Mouse (Mus musculus) lung, adult 2 months (tissue): ENCODE results near the gene Eml4.

ENCODE experiments used
- CTCF ChIP-seq: fragments of 200-500 bp; IDR thresholded peaks from 2 replicates; pipeline ENCODE4 v1.5.1; 2011; ENCODE audit warnings: mild to moderate bottlenecking, low read length, control low read depth; ENCODE audit not compliant: insufficient read depth
- POLR2A ChIP-seq: fragments of 200-500 bp; IDR thresholded peaks from 2 replicates; pipeline ENCODE4 v1.6.1; 2011; ENCODE audit warnings: low read depth, mild to moderate bottlenecking, control low read depth, low read length, borderline replicate concordance; ENCODE audit errors: extremely low read depth

DNA sequence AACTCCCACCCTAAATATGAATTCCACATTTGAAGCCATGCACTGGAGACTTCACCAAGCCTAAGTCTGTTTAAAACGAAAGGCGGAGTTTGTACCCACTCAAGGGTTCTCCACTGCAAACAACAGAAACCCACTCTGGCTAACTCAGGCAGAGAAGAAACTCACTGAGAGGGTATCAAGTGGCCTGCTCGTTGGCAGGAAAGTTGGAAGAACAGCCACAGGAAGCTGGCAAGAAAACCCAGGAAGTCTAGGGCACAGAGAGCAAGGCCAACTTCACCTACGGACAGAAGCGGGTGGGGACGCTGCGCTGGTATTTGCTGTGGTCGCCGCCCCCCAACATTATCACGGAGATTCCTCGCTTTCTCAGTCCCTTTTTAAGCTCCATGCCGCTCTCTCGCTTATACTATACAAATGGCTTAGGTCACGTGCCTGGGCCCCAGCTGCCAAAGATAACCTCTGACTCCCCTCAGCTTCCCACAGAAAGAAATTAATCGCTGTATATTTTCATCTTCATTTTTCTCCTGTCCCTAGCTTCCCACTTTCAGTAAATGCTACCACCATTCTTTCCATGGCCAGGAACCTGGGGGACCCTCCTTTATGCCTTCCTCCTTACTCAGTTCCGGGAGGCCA, 9.7 kb upstream of the Eml4 start:
- TF ChIP-seq POLR2A = peak; percentile 46; the same call in 1 of the 2 replicates
- TF ChIP-seq CTCF = no peak
